Mouse (Mus musculus): ENCODE data around the gene Ppargc1a. TPM values are rescaled to one million over a fixed set of nuclear protein-coding genes. Genes with fewer than 3 reads are reported as not detected.
A peak's percentile ranks its signal among the peaks of the same experiment; 100 is the strongest.

The Ppargc1a gene
- polyA plus RNA-seq, 1 experiment from 2014 or later = 3.2 TPM

GRCm38 (mm10) chr5:51479859-51480258 is 87.7 kb downstream of the Ppargc1a start:
- no peak overlapping the region for H3K4me3 ChIP-seq (ENCODE audit: low read depth, low read length)
- no peak overlapping the region for H3K27ac ChIP-seq (ENCODE audit: low read depth)
- H3K9ac ChIP-seq = no peak overlapping the region
- ATAC-seq (ENCODE audit: insufficient read depth) (no peak), DNase-seq (no peak)
- no peak overlapping the region for H3K4me2 ChIP-seq
- H3K4me1 ChIP-seq (ENCODE audit: insufficient read depth) = peaks cover 4% of the 10 kb centered on the region; the same call in 1 of the 2 replicates
- H3K27me3 ChIP-seq (ENCODE audit: insufficient read depth, low read length) = no peaks in the 10 kb centered on the region
- H3K36me3 ChIP-seq (ENCODE audit: insufficient read depth) = no peaks in the 10 kb centered on the region
- no peaks in the 10 kb centered on the region for H3K9me3 ChIP-seq (ENCODE audit: low read depth, low read length)
- no peak for TF ChIP-seq CTCF (IDR thresholded peaks at IDR 0.05; ENCODE audit: low read depth)

GRCm38 (mm10) chr5:51479456-51479855 is 88.1 kb downstream of the Ppargc1a start:
- WGBS = 37% methylated on average over 2 of the region's 2 CpGs
- ATAC-seq (ENCODE audit: insufficient read depth) = no peak
- no peak overlapping the region for H3K27ac ChIP-seq (ENCODE audit: low read depth)

GRCm38 (mm10) chr5:51478319-51478994 is 89.1 kb downstream of the Ppargc1a start:
- WGBS = 16% methylated on average over 7 of the region's 7 CpGs
- ATAC-seq (ENCODE audit: insufficient read depth) (peak; percentile 97), DNase-seq (peak; percentile 77)
- Histone ChIP-seq H3K4me2 (0 out of 2 replicates have a peak overlapping the region, but pooled peaks have one; percentile 23), H3K4me1 (ENCODE audit: insufficient read depth) (peaks cover 4% of the 10 kb centered on the region; the same call in 1 of the 2 replicates), H3K9me3 (ENCODE audit: low read depth, low read length) (no peaks in the 10 kb centered on the region), H3K9ac (no peak overlapping the region), H3K4me3 (ENCODE audit: low read depth, low read length) (no peak overlapping the region), H3K27me3 (ENCODE audit: insufficient read depth, low read length) (no peaks in the 10 kb centered on the region), H3K27ac (ENCODE audit: low read depth) (peak overlapping the region; percentile 44; the same call in 1 of the 2 replicates), H3K36me3 (ENCODE audit: insufficient read depth) (no peaks in the 10 kb centered on the region)
- TF ChIP-seq CTCF (IDR thresholded peaks at IDR 0.05; ENCODE audit: low read depth) = no peak

More at GRCm38 (mm10) chr5:51479456-51479855, 88.1 kb downstream of the Ppargc1a start:
- no peaks in the 10 kb centered on the region for H3K27me3 ChIP-seq (ENCODE audit: insufficient read depth, low read length)
- no peak overlapping the region for H3K4me3 ChIP-seq (ENCODE audit: low read depth, low read length)
- no peak overlapping the region for H3K9ac ChIP-seq
- H3K36me3 ChIP-seq (ENCODE audit: insufficient read depth) = no peaks in the 10 kb centered on the region
- peak; percentile 38 for DNase-seq
- no peak for TF ChIP-seq CTCF (IDR thresholded peaks at IDR 0.05; ENCODE audit: low read depth)
- H3K9me3 ChIP-seq (ENCODE audit: low read depth, low read length) = no peaks in the 10 kb centered on the region
- no peak overlapping the region for H3K4me2 ChIP-seq
- peaks cover 4% of the 10 kb centered on the region; the same call in 1 of the 2 replicates for H3K4me1 ChIP-seq (ENCODE audit: insufficient read depth)

GRCm38 (mm10) chr5:51477140-51477539 is 90.4 kb downstream of the Ppargc1a start:
- 63% methylated on average over 3 of the region's 3 CpGs for WGBS
- Histone ChIP-seq H3K27ac (ENCODE audit: low read depth) (no peak overlapping the region), H3K36me3 (ENCODE audit: insufficient read depth) (no peaks in the 10 kb centered on the region), H3K4me2 (no peak overlapping the region), H3K4me1 (ENCODE audit: insufficient read depth) (peaks cover 4% of the 10 kb centered on the region; the same call in 1 of the 2 replicates), H3K9me3 (ENCODE audit: low read depth, low read length) (no peaks in the 10 kb centered on the region), H3K9ac (no peak overlapping the region), H3K4me3 (ENCODE audit: low read depth, low read length) (no peak overlapping the region), H3K27me3 (ENCODE audit: insufficient read depth, low read length) (no peaks in the 10 kb centered on the region)
- no peak for TF ChIP-seq CTCF (IDR thresholded peaks at IDR 0.05; ENCODE audit: low read depth)
- DNase-seq (no peak), ATAC-seq (ENCODE audit: insufficient read depth) (no peak)

- Histone ChIP-seq H3K27ac (ENCODE audit: low read depth) (no peak overlapping the region), H3K4me2 (no peak overlapping the region), H3K9ac (no peak overlapping the region), H3K4me3 (ENCODE audit: low read depth, low read length) (no peak overlapping the region), H3K4me1 (ENCODE audit: insufficient read depth) (peaks cover 4% of the 10 kb centered on the region; the same call in 1 of the 2 replicates), H3K9me3 (ENCODE audit: low read depth, low read length) (no peaks in the 10 kb centered on the region), H3K27me3 (ENCODE audit: insufficient read depth, low read length) (no peaks in the 10 kb centered on the region), H3K36me3 (ENCODE audit: insufficient read depth) (no peaks in the 10 kb centered on the region)
- DNase-seq (no peak), ATAC-seq (ENCODE audit: insufficient read depth) (no peak)
- TF ChIP-seq CTCF (IDR thresholded peaks at IDR 0.05; ENCODE audit: low read depth) = no peak
- 69% methylated on average over 4 of the region's 4 CpGs for WGBS
These were observed 92.4 kb downstream of the Ppargc1a start for GRCm38 (mm10) chr5:51475034-51475541.

- no peak overlapping the region for H3K9ac ChIP-seq
- no peak for DNase-seq
- no peak for TF ChIP-seq CTCF (IDR thresholded peaks at IDR 0.05; ENCODE audit: low read depth)
These were observed 95.9 kb downstream of the Ppargc1a start for GRCm38 (mm10) chr5:51471614-51472013.

GRCm38 (mm10) chr5:51466036-51466435 is 101.5 kb downstream of the Ppargc1a start:
- Histone ChIP-seq H3K27ac (ENCODE audit: low read depth) (no peak overlapping the region), H3K4me2 (no peak overlapping the region), H3K4me1 (ENCODE audit: insufficient read depth) (no peaks in the 10 kb centered on the region), H3K36me3 (ENCODE audit: insufficient read depth) (no peaks in the 10 kb centered on the region), H3K4me3 (ENCODE audit: low read depth, low read length) (no peak overlapping the region), H3K9ac (no peak overlapping the region), H3K9me3 (ENCODE audit: low read depth, low read length) (no peaks in the 10 kb centered on the region), H3K27me3 (ENCODE audit: insufficient read depth, low read length) (no peaks in the 10 kb centered on the region)
- WGBS = 38% methylated on average over 5 of the region's 5 CpGs
- 0 out of 2 replicates have a peak, but pooled peaks have one; percentile 41 for ATAC-seq (ENCODE audit: insufficient read depth)
- DNase-seq = peak; percentile 59
- no peak for TF ChIP-seq CTCF (IDR thresholded peaks at IDR 0.05; ENCODE audit: low read depth)

More at GRCm38 (mm10) chr5:51471614-51472013, 95.9 kb downstream of the Ppargc1a start:
- Histone ChIP-seq H3K4me1 (ENCODE audit: insufficient read depth) (no peaks in the 10 kb centered on the region), H3K4me3 (ENCODE audit: low read depth, low read length) (no peak overlapping the region), H3K27me3 (ENCODE audit: insufficient read depth, low read length) (no peaks in the 10 kb centered on the region), H3K4me2 (no peak overlapping the region), H3K36me3 (ENCODE audit: insufficient read depth) (no peaks in the 10 kb centered on the region), H3K27ac (ENCODE audit: low read depth) (no peak overlapping the region), H3K9me3 (ENCODE audit: low read depth, low read length) (no peaks in the 10 kb centered on the region)
- ATAC-seq (ENCODE audit: insufficient read depth) = no peak
- WGBS = 90% methylated on average over 4 of the region's 4 CpGs
